Mouse (Mus musculus): Measurements from ENCODE around the gene Cpne5.
"Not testable (repeated sequence)": the region's sequence is repeated elsewhere in the genome, so short reads cannot be mapped to it uniquely, and the experiment has no call there.

- TF ChIP-seq CTCF, EP300 (IDR thresholded peaks at IDR 0.05; ENCODE audit: low read depth): not testable (repeated sequence)
Observed at GRCm38 (mm10) chr17:29254784-29255183, 16.8 kb upstream of the Cpne5 start.
